Mouse (Mus musculus) hematopoietic stem cell, adult 5-6 weeks (primary cell): ENCODE results near the gene Cwf19l1. TPM values are rescaled to one million over a fixed set of nuclear protein-coding genes. Genes with fewer than 3 reads are reported as not detected.

Experiments used
- ATAC-seq, 2 experiments: fragments of 125-278 bp in 1 of 2; replicated peaks in 1 of 2; 2 replicates each; pipeline ENCODE4 v1.8.0; 2016 to 2017; ENCODE audit warnings: inconsistent platforms in 2 of 2, mild to moderate bottlenecking in 2 of 2, moderate number of reproducible peaks in 2 of 2, low read depth in 1 of 2, moderate TSS enrichment in 1 of 2; ENCODE audit not compliant: low FRiP score in 2 of 2, poor library complexity in 2 of 2, severe bottlenecking in 2 of 2, insufficient read depth in 1 of 2, low TSS enrichment in 1 of 2
- total RNA-seq: library from RNA; stranded (forward); fragments of 172-1452, 232-1000 nt; gene quantifications from 2 replicates; pipeline ENCODE4 v1.2.3, GENCODE M21; 2017

Cwf19l1 gene
- 24.7 and 41.4 TPM in 2 replicates for total RNA-seq

DNA sequence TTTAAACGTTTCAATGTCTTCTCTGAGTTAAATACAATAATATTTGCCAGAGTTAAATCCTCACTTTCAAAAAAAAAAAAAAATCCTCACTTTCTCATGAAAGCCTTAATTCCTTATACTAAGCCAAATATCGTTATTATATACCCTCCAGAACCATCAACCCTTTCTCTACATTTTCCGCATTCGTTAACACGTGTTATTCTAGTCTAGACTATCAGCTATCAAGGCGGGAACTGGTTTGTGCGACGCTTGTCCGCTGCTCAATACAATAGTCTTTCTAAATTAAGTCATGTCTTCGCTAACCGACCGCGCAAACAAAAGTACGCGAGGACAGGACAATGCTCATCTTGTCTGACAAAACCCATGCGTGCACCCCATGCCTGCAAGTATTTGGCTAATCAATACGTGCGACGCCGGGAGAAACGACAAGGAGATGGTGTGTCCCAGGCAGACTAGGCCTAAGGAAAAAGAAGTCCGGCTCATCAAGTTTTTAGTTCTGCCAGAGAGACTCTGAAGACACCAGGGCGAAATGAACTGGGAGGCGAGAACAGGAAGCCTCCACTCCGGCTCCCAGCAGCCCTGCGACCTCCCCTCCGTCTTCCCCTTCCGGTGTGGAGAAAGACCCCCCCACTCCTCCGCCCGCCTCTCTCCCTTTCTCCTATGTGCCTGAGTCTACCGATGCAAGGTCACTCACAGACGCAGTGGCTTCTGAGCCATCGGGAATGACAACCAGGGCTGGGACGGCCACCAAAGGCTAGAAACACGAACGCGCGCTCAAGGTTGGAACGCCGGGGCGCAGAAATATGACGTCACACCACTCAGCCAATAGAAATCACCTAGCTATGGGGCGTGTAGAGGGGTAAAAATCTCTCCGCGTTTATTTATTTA lies at the start of gene Cwf19l1:
Gene Cwf19l1 (minus strand): TSS at position 805 of the 888 bp plus-strand sequence.
- ATAC-seq = peak; percentile 86 to 90

DNA sequence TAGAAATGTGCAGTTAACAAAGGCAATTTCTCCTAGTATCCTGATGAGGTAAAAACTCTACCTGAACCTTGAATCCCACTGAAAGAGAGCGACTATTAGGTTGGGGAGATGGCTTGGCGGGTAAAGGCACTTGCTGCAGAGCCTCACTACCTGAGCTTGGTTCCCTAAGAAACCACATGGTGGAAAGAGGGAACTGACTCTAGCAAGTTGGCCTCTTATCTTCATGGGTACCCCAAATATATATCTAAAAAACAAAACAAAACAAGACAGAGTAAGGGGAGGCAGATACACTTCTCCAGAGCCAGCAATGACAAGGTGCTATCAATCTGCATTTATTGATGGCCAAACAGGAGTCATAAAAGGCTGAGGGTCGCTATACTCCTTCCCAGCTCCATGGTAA lies 48.3 kb upstream of the Cwf19l1 start:
- no peak for ATAC-seq

DNA sequence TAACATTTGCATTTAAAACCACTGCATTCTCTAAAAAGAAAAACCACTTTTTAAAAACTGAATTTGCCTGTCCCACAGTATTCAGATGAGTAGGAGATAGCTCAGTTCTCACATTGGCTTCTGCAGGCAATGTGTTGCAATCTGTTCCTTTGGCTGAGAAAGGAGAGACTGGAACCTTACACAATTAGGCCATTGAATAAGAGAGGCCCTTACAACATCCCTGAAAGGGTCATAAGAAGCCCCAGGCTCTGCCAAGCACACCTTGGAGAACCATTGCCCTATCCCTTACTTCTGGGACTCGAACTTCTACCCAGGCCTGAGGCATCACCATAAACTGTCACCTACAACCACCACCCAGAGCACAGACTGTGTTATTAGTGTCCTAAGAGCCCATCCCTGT lies 44.8 kb upstream of the Cwf19l1 start:
- no peak; a peak in 1 of 4 replicates for ATAC-seq

DNA sequence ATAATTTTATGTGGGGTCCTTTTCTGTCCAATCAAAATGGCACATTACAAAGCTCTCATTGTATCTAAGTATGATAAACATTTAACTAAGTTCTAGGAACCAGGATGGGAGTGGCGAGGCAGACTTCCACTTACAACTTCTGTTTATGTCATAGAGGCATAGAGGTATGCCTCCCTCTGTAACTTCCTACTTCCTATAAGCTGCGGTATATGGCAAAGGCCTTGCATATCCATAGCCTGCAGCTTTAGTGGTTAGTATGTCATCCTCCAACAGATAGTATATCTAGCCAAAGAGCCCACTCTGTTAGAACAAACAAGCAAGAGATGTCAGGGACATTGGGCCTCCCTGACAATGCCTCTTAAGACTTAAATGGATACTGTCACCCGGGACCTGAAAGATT lies 41.1 kb upstream of the Cwf19l1 start:
- no peak for ATAC-seq

DNA sequence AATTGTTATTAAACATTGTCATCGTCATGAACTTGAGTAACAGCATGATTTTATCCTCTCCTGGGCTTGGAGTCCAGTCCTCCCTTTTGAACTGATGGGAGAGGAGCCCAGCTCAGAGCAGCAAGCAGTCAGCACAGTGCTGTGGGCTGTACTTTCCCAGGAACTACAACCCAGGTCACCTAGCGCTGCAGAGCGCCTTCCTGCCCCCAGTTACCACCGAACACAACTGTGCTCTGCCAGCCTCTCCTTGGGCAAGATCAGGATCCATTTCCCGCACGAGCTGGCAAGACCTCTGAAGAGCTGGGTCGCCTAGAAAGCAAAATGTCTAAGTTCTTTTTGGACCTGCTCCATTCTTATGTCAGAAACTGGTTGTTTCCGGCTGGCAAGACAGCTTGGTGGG lies 39.2 kb upstream of the Cwf19l1 start:
- peak in 1 of 2 experiments; percentile 29; a peak in 1 of 4 replicates for ATAC-seq

DNA sequence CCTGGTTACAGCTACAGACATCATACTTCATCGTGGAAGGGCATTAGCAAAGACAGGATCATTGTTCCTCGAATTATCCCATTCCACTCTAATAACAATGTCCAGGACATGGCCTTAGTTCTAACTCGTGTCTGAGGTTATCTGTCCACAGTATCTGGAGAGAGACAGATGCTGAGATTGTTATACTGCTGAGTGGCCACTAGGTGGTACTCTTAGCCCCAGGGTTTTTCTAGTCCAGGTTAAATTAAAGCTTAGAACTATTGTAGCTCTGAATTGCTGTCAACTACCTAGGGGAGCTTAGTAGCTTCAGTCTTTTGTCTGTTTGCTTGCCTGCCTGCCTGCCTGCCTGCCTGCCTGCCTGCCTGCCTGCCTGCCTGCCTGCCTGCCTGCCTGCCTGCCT lies 25.8 kb upstream of the Cwf19l1 start:
- ATAC-seq = peak; percentile 42 to 53; a peak in 2 of 4 replicates

DNA sequence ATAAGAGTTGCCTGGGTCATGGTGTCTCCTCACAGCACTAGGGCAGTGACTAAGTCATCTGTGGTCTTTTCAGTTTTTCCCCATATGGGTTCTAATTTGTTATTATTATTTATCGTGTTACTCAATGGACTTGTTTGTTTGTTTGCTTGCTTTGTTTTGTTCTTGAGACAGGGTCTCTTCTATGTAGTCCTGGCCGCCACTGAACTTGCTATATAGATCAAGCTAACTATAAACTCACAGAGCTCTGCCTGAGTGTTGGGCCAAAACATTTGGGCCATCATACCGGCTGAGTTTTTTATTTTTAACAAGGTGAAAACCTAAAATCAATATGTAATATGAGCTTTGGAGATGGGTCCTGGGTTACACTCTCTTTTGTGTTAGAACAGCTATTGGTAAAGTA lies 23.7 kb upstream of the Cwf19l1 start:
- ATAC-seq = no peak

DNA sequence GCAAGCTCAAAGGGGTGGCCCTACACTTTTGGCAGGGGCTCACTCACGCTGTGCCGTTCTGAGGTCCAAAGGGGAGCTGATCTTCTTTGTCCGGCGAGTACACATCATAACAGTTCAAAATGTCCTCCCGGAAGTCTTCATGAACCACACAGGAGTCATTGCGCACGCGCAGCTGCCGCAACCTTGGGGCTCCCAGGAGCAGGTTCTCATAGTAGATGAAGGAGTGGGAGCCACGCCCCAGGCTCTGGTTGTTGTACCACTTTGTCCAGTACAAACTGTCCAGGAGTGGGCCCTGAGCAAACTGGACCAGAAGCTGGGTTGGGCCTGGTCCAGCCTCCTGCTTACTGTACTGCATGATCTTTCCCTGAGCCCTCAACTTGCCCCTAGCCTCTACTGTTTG lies 21.3 kb upstream of the Cwf19l1 start:
- no peak; a peak in 1 of 4 replicates for ATAC-seq

DNA sequence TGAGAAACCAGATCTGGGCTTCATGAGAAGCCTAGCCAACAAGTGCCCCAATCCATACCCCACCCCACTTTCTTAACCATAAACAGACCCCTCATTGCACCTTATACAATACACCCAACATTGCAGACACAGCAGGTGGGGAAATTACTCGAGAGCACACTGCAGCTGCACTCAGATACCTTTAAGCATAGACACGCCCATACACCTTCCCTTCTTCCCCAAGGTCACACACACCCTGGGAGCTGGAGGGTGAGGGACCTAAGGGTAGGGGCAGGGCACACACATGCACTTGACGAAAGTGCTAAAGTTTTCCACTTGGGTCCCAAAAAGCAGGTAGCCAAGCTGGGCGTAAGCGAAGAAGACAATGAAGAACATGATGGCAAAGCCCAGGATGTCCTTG lies 18.1 kb upstream of the Cwf19l1 start:
- no peak for ATAC-seq

DNA sequence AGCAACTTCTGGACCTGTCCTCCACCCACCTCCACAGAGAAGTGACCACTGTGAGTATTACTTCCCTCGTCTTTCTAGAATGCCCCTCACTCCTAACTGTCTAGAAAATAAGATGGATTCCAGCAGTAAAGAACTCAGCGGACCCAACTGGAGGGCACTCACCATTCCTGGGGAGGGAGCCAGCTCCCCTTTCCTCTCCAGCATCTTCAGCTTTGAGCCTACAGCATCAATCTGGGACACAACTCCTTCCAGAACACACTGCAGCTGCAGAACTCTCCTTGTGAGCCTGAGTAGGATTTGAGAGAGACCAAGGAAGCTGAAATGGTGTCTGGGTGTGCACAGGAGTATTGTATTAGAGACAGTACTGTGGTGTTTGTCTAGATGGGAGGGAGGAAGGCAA lies 13.3 kb upstream of the Cwf19l1 start:
- ATAC-seq = no peak

DNA sequence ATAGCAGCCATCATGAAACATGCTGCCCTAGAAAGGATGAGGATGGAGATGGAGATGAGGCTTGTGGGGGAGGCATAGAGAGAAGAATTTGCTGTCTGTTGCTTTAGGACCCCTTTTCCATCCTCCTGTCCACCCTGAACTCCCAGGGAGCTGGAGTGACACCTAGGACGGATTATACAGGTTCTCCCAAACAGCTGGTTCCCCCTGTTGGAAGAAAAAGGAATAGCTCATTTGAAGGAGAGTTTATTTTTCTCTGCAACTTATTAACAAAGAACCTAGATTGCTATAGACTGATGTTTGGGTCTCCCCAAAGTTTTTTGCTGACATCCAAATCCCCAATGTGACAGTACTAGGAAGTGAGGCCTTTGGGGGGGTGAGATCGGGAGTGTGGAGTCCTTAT lies 12.7 kb upstream of the Cwf19l1 start:
- no peak for ATAC-seq

DNA sequence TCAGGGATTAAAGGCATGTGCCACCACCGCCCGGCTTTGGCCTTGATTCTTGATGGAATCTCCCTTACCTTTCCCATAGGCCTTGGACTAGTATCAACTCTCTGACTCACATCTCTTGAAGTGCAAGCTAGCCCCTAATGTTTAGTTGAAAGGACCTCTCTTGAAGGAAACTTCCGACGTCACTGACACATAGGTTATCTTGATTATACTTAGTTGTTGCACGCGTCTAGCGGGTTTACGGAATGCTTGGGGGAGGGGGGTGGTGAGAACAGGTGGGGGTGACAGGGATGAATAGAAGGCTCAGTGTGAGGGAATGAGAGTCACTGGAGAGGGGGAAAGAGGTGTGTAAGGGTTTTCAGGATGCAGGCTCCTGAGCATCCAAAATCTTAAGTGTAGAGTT lies 11.3 kb upstream of the Cwf19l1 start:
- ATAC-seq = no peak

DNA sequence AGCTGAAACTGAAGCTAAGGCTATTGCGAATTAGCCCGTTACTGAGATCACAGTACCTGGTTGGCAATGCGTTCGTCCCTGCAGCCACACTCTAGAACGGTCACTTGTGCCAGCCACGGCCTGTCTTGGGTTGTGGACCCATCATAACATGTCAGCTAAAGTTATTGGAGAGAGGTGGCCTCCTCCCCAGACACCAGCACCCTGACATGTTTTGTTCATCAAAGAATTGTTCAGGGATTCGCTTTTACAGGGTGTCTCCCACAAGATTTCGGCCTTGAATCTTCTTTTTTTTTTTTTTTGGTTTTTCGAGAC lies 10.8 kb upstream of the Cwf19l1 start:
- 0 out of 4 replicates have a peak, but pooled peaks of 1 of the 2 experiments have one; percentile 4 for ATAC-seq

DNA sequence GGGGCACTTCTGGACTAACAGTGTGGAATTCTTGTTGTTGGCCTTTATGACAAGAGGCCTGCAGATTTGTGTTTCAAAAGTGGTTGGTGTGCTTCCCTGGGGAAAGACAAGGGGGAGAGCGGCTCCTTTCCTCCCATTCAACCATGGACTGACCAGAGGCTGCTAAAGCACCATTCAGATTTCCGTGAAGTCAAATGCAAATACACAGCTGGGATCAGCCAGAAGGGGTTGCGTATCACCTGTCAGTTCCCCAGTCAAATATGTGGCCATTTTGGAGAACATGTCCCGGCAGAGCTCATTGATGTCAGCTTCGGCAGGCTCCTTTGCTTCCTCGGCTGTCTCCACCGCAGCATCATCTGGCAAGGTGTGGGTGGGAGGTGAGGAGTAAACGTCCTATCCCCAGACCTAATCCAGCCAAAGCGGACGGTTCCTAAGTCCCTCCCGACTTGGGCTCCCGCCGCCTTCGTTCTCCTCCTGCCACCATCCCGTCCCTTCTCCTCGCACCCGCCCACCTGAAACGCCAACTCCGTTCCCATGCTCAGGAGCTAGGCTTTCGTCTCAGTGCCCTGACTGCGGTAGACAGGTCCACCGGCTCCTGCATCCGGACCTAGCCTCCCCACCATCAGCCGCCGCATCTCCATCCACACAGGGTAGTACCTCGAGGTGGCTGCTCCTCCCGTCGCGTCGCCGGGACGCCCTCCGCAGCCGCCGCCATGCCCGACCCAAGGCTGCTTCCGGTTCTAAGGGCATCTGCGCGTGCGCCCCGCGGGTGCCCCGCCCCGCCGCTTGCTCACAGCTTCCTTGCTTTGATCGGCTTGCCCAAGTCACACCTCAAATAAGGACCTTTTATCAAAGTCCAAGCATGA lies 10.3 kb upstream of the Cwf19l1 start, which contains the start of gene Bloc1s2:
Gene Bloc1s2 (minus strand): TSS at position 745 of the 866 bp plus-strand sequence.
- ATAC-seq = peak; percentile 74 to 81

DNA sequence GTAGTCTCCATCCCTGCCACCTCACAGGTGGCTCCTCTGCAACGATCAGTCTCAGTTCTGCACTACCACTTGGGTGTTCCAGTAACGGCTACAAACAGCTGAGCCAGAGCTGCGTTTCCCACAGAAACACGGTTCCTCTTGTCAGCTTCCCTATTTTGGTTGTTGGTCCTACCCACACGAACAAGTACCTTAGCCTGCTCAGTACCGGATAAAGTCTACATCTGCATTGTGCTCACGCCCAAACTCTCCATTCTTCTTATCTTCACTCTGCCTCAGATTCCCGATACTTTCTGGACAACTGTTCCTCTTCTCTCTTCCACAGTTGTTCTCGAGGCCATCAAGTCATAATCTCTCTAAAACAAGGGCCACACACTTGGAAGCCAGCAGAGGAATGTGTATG lies 8.7 kb upstream of the Cwf19l1 start:
- ATAC-seq = peak; percentile 68 to 81

DNA sequence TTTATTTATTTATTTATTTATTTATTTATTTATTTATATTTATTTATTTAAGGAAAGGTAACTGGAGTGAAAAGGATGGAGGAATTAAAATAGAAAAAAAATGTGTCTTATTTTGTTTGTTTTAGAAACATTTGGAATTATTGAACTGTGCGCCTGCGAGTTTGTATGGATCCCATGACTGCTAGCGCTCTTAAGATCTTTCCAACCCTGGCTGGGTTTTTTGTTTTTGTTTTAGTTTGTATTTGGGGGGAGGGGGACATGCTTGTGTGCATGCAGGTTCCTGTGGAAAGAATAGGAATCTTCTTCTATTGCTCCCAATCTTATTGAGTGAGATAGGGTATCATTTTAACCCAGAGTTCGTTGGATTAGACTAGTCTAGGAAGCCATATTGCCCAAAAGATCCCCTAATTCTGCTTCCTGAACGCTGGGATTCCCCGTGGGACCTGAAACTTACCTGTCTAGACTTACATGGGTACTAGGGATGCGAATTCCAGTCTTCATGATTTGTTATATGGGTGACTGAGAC lies 347 bp upstream of the Cwf19l1 start:
- ATAC-seq = no peak

DNA sequence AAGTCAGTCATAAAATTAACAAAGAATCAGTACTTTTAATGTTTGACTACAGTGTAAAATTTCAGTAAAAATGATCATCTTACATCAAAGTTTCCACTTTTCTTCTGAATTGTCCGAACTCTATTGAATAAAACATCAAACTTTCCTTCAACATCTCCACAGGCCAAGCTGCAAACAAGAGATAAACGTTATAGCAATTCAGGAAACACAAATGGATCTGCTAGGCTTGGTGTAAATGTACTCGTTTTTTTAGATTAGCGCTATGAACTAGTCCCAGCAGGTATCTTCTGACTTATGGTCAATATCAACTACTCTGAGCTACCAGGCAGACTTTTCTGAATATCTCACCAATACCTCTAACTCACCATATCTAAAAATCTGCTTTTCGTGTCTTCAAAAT lies 2.8 kb downstream of the Cwf19l1 start:
- no peak for ATAC-seq

DNA sequence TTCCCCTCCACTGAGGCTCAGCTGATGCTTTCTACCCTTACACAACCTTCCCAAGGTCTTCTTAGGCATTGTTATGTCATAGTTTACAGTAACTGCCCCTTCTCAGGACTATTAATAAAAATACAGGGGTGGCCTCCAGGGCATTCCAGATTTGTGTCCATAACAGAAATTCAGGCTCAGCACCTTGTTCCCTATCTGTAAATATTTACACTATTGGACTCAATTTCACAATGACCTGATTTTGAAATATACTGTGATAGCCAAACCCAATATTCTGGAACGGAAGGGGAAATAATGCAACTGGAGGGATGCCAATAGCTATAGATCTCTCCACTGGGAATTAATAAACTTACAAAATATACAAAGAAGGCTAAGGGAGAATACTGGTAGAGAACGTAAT lies 7.1 kb downstream of the Cwf19l1 start:
- no peak for ATAC-seq
